Mouse (Mus musculus) CD4-positive naive resting alpha-beta T cell, adult 76 days (primary cell): ENCODE data around the gene Xbp1. TPM values are rescaled to one million over a fixed set of nuclear protein-coding genes. Genes with fewer than 3 reads are reported as not detected.

ENCODE experiments used
- total RNA-seq: library from RNA; stranded (reverse); gene quantifications from one replicate; pipeline ENCODE4 v1.2.4, GENCODE M21; 2023

Xbp1 gene
- total RNA-seq: 342 TPM

GRCm38 (mm10) chr11:5520412-5521265 lies at the start of gene Xbp1:
Xbp1 (plus strand) TSS chr11:5520659.

DNA sequence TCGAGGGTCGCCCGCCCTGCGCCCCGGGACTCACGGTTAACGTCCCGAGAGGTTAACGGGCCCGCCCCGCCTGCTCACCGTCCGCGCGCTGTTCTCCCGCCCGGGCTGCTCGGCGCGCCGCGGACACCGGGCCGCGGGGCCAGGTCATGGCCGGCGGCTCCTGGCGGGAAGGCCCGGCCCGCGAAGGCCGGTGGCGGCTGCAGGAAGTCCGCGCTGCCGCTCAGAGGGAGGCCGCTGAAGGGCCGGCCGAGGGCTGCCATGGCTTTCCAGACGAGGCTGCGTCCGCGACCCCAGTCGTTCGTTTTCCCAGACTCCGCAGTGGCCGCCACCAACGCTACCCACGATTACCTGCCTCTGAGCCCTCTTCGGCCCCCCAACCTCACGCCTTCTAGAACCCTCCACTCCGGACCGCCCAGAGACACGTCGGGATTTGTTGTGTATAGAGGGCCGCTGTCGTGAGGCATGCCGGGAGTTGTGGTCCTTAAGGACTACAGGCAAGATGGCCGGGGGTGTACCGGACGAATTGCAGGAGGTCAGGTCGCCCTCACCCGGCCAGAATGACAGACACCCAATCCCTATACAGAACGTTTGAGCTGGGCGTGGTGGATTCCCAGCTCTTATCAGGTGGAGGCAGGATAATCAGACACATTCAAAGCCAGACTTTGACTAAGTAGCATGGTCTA lies 21.5 kb downstream of the Xbp1 start, which contains the start of gene Ccdc117:
TSS of gene Ccdc117 (minus strand) at position 389 of the 683 bp plus-strand sequence.

GRCm38 (mm10) chr11:5569474-5569873 lies 49.0 kb downstream of the Xbp1 start, which contains the start of gene Ankrd36:
Ankrd36 (plus strand) TSS chr11:5569684.

Other genes with a start within 250 kb of the Xbp1 start
- gene Znrf3, start 75.8 kb upstream of the Xbp1 start, total RNA-seq: 73.2 TPM
- gene Ccdc117, start 21.5 kb downstream of the Xbp1 start, total RNA-seq: 108 TPM
- gene Ankrd36, start 49.0 kb downstream of the Xbp1 start, total RNA-seq: not detected
- 55.9 TPM for gene Mrps24, start 195.0 kb downstream of the Xbp1 start, total RNA-seq
- gene Urgcp, start 241.7 kb downstream of the Xbp1 start, total RNA-seq: 34.1 TPM